Mouse (Mus musculus): ENCODE measurements around the gene Ccdc141. TPM values are rescaled to one million over a fixed set of nuclear protein-coding genes. Genes with fewer than 3 reads are reported as not detected.
A peak's percentile ranks its signal among the peaks of the same experiment; 100 is the strongest.

Ccdc141 gene
- polyA plus RNA-seq, 1 experiment, result 43.2 TPM

- Histone ChIP-seq H3K79me2 (ENCODE audit: control insufficient read depth, insufficient read depth) (peaks cover 18% of the 10 kb centered on the region), H3K4me3 (no peak overlapping the region), H3K4me2 (ENCODE audit: low read depth) (no peak overlapping the region), H3ac (ENCODE audit: control insufficient read depth, insufficient read length) (no peak overlapping the region), H3K27me3 (ENCODE audit: control insufficient read depth, insufficient read depth, insufficient read length) (no peaks in the 10 kb centered on the region), H3K36me3 (ENCODE audit: control insufficient read depth, insufficient read depth) (peaks cover 2% of the 10 kb centered on the region)
- TF ChIP-seq REST (IDR thresholded peaks at IDR 0.05; ENCODE audit: insufficient read depth, insufficient read length), result no peak
- no peak for TF ChIP-seq SRF (IDR thresholded peaks at IDR 0.05; ENCODE audit: control insufficient read depth, insufficient read length, low read depth)
- no peak for TF ChIP-seq POLR2A (IDR thresholded peaks at IDR 0.05; ENCODE audit: insufficient read length, low read depth)
- no peak for TF ChIP-seq MYOG (IDR thresholded peaks at IDR 0.05; ENCODE audit: control insufficient read depth in 1 of 3, insufficient read depth in 1 of 3, insufficient read length in 2 of 3, low read depth in 2 of 3)
- no peak for TF ChIP-seq USF1 (IDR thresholded peaks at IDR 0.05; ENCODE audit: low read depth)
- TF ChIP-seq E2F4 (IDR thresholded peaks at IDR 0.05; ENCODE audit: insufficient read depth), result no peak
- no peak for TF ChIP-seq MYOD1 (IDR thresholded peaks at IDR 0.05; ENCODE audit: control insufficient read depth in 1 of 3, insufficient read length in 2 of 3, low read depth in 2 of 3)
- TF ChIP-seq TCF3 (IDR thresholded peaks at IDR 0.05; ENCODE audit: insufficient read length, low read depth), result no peak
- TF ChIP-seq MAX (IDR thresholded peaks at IDR 0.05; ENCODE audit: low read depth), result no peak
- TF ChIP-seq CEBPB (IDR thresholded peaks at IDR 0.05; ENCODE audit: insufficient read depth, poor library complexity, severe bottlenecking), result no peak
- no peak for TF ChIP-seq TCF12 (IDR thresholded peaks at IDR 0.05; ENCODE audit: insufficient read depth, poor library complexity, severe bottlenecking)
These were observed 2.9 kb upstream of the Ccdc141 start for GRCm38 (mm10) chr2:77173366-77173765.

GRCm38 (mm10) chr2:77172241-77172671, 1.8 kb upstream of the Ccdc141 start:
- no peaks in the 10 kb centered on the region for H3K27me3 ChIP-seq (ENCODE audit: control insufficient read depth, insufficient read depth, insufficient read length)
- peaks cover 26% of the 10 kb centered on the region for H3K79me2 ChIP-seq (ENCODE audit: control insufficient read depth, insufficient read depth)
- H3K4me2 ChIP-seq (ENCODE audit: low read depth), result peak overlapping the region; percentile 75
- TF ChIP-seq POLR2A (IDR thresholded peaks at IDR 0.05; ENCODE audit: insufficient read length, low read depth) (no peak), MYOD1 (IDR thresholded peaks at IDR 0.05; ENCODE audit: control insufficient read depth in 1 of 3, insufficient read length in 2 of 3, low read depth in 2 of 3) (no peak), CEBPB (IDR thresholded peaks at IDR 0.05; ENCODE audit: insufficient read depth, poor library complexity, severe bottlenecking) (no peak), USF1 (IDR thresholded peaks at IDR 0.05; ENCODE audit: low read depth) (no peak), SRF (IDR thresholded peaks at IDR 0.05; ENCODE audit: control insufficient read depth, insufficient read length, low read depth) (no peak), MYOG (IDR thresholded peaks at IDR 0.05; ENCODE audit: control insufficient read depth in 1 of 3, insufficient read depth in 1 of 3, insufficient read length in 2 of 3, low read depth in 2 of 3) (no peak), MAX (IDR thresholded peaks at IDR 0.05; ENCODE audit: low read depth) (no peak), POLR2AphosphoS2 (IDR thresholded peaks at IDR 0.05; ENCODE audit: insufficient read length, low read depth) (no peak), REST (IDR thresholded peaks at IDR 0.05; ENCODE audit: insufficient read depth, insufficient read length) (no peak)
- H3K4me3 ChIP-seq, result no peak overlapping the region
- H3K36me3 ChIP-seq (ENCODE audit: control insufficient read depth, insufficient read depth), result peaks cover 12% of the 10 kb centered on the region
- no peak overlapping the region for H3ac ChIP-seq (ENCODE audit: control insufficient read depth, insufficient read length)

DNA sequence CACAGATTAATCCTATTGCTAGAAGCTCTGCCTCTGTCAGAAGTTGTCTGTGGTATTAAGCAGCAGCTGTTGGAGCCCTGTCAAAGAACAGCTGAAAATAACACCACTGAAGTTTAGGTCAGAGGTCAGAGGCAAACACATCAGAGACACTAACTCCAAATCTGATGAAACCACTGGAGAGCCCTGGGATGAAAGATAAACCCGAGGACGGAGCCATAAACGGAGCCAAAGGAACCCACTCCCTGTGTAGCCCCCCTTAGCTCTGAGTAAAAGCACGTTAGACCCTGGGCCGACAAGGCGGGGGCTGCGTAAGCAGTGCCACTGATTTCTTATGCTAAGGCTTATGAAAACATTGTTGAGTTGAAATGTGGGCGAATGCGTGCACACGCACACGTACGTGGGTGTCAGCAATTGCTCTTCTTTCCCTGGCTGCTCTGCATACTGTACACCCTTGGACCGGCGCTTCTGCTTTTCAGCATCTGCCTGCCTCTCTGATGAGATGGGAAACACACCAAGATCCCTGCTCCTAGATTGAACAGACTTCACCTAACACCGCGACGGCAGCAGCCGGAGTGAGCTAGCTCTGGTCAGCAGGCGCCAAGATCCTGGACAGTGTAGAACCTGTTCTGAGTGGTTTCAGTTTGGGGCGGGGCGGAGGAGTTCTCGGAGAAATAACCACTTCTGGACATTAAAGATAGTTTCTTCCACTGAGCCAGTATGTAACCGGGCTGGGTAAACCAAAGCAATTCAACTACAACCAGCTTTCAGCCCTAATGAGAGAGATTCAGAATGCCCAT, 1.2 kb upstream of the Ccdc141 start:
- Histone ChIP-seq H3K79me2 (ENCODE audit: control insufficient read depth, insufficient read depth) (peaks cover 26% of the 10 kb centered on the region), H3K4me3 (peak overlapping the region; percentile 47), H3ac (ENCODE audit: control insufficient read depth, insufficient read length) (no peak overlapping the region), H3K27me3 (ENCODE audit: control insufficient read depth, insufficient read depth, insufficient read length) (no peaks in the 10 kb centered on the region), H3K4me2 (ENCODE audit: low read depth) (peak overlapping the region; percentile 75), H3K36me3 (ENCODE audit: control insufficient read depth, insufficient read depth) (peaks cover 12% of the 10 kb centered on the region)
- TF ChIP-seq CEBPB (IDR thresholded peaks at IDR 0.05; ENCODE audit: insufficient read depth, poor library complexity, severe bottlenecking) (peak; percentile 30; the same call in 1 of the 2 replicates), TCF12 (IDR thresholded peaks at IDR 0.05; ENCODE audit: insufficient read depth, poor library complexity, severe bottlenecking) (peak; percentile 87), TCF3 (IDR thresholded peaks at IDR 0.05; ENCODE audit: insufficient read length, low read depth) (peak; percentile 20), MYOD1 (IDR thresholded peaks at IDR 0.05; ENCODE audit: control insufficient read depth in 1 of 3, insufficient read length in 2 of 3, low read depth in 2 of 3) (peak; percentile 92 to 96 (median 93)), MAX (IDR thresholded peaks at IDR 0.05; ENCODE audit: low read depth) (no peak), POLR2A (IDR thresholded peaks at IDR 0.05; ENCODE audit: insufficient read length, low read depth) (peak; percentile 10), REST (IDR thresholded peaks at IDR 0.05; ENCODE audit: insufficient read depth, insufficient read length) (no peak), MYOG (IDR thresholded peaks at IDR 0.05; ENCODE audit: control insufficient read depth in 1 of 3, insufficient read depth in 1 of 3, insufficient read length in 2 of 3, low read depth in 2 of 3) (peak in 2 of 3 experiments; percentile 43 to 98), SRF (IDR thresholded peaks at IDR 0.05; ENCODE audit: control insufficient read depth, insufficient read length, low read depth) (peak; percentile 30)

DNA sequence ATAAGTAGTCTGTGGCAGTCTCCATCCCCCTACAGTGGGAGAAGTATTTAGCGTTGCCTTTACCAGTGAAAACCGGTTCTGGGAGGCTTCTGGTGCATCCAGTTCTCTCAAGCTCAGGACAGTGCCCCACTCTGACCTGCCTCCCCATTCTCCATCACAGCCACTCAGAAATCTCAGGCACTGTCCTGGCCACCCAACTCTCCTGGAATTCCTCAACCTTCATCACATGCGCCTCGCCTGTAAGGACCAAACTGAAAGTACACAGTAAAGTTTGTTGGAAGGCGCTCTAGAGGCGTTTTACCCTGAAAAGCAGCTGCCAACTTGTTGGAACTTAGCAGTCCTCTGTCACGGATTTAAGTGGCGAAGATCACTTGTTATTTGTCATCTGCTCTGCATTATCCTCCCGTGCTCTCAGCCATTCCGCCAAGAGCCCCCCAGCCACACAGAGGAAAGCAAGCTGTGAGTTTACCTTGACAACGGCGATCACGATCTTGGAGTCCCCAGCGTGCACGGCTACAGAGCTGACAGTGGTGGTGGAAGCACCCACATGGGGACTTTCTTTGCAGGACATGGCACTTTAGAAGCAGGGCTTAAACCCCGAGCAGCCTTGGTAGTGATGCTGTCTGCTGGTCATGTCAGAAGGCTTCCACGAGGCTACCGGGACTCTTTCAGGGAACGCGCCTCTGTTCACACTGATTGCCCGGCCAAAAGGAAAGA, 362 bp downstream of the Ccdc141 start:
- peaks cover 26% of the 10 kb centered on the region for H3K79me2 ChIP-seq (ENCODE audit: control insufficient read depth, insufficient read depth)
- peak overlapping the region; percentile 47 for H3K4me3 ChIP-seq
- H3ac ChIP-seq (ENCODE audit: control insufficient read depth, insufficient read length), result peak overlapping the region; percentile 41
- TF ChIP-seq POLR2A (IDR thresholded peaks at IDR 0.05; ENCODE audit: insufficient read length, low read depth), result peak; percentile 60
- TF ChIP-seq MYOG (IDR thresholded peaks at IDR 0.05; ENCODE audit: control insufficient read depth in 1 of 3, insufficient read depth in 1 of 3, insufficient read length in 2 of 3, low read depth in 2 of 3), result no peak
- H3K4me2 ChIP-seq (ENCODE audit: low read depth), result peak overlapping the region; percentile 69
- peaks cover 20% of the 10 kb centered on the region for H3K36me3 ChIP-seq (ENCODE audit: control insufficient read depth, insufficient read depth)
- H3K27me3 ChIP-seq (ENCODE audit: control insufficient read depth, insufficient read depth, insufficient read length), result no peaks in the 10 kb centered on the region

Measured in myocyte (in vitro differentiated cells).